Mouse (Mus musculus): ENCODE results near the gene U90926. TPM values are rescaled to one million over a fixed set of nuclear protein-coding genes. Genes with fewer than 3 reads are reported as not detected.
A peak's percentile ranks its signal among the peaks of the same experiment; 100 is the strongest.

Gene U90926
- not detected for total RNA-seq (2021)

- DNase-seq, result no peak
- intact Hi-C loops (cut with DNase I), result no loop called here
These were observed at the start of gene U90926 for GRCm38 (mm10) chr5:92215308-92215707. Gene U90926, minus strand, starts transcription at chr5:92215408.

- intact Hi-C loops (cut with DNase I), result no loop called here
- DNase-seq, result peak; percentile 80 to 83
These were observed 48.7 kb upstream of the U90926 start for GRCm38 (mm10) chr5:92263761-92264359.

- intact Hi-C loops (cut with DNase I), result no loop called here
- no peak for DNase-seq
These were observed 47.4 kb upstream of the U90926 start for GRCm38 (mm10) chr5:92262646-92263045.

- DNase-seq, result no peak
- intact Hi-C loops (cut with DNase I), result no loop called here
These were observed 41.0 kb upstream of the U90926 start, which contains the start of gene Ppef2 for GRCm38 (mm10) chr5:92256218-92256617. Gene Ppef2, minus strand, starts transcription at chr5:92256278.

- intact Hi-C loops (cut with DNase I), result no loop called here
- DNase-seq, result no peak
These were observed 39.3 kb upstream of the U90926 start for GRCm38 (mm10) chr5:92254476-92254875.

- DNase-seq, result no peak
- intact Hi-C loops (cut with DNase I), result no loop called here
These were observed 37.7 kb upstream of the U90926 start for GRCm38 (mm10) chr5:92252797-92253343.

- intact Hi-C loops (cut with DNase I), result no loop called here
These were observed 36.8 kb upstream of the U90926 start for GRCm38 (mm10) chr5:92252031-92252430.

GRCm38 (mm10) chr5:92248614-92249013 is 33.4 kb upstream of the U90926 start:
- no peak for DNase-seq
- intact Hi-C loops (cut with DNase I), result no loop called here

More at GRCm38 (mm10) chr5:92252031-92252430, 36.8 kb upstream of the U90926 start:
- DNase-seq, result no peak

- no peak for DNase-seq
- intact Hi-C loops (cut with DNase I), result no loop called here
These were observed 30.3 kb upstream of the U90926 start for GRCm38 (mm10) chr5:92245483-92245882.

- intact Hi-C loops (cut with DNase I), result no loop called here
- no peak for DNase-seq
These were observed 29.7 kb upstream of the U90926 start for GRCm38 (mm10) chr5:92244900-92245299.

GRCm38 (mm10) chr5:92240769-92241168 is 25.6 kb upstream of the U90926 start:
- intact Hi-C loops (cut with DNase I), result no loop called here
- no peak for DNase-seq

GRCm38 (mm10) chr5:92239333-92240232 is 24.4 kb upstream of the U90926 start:
- intact Hi-C loops (cut with DNase I), result loop anchor here (1.0 kb wide), 1 partner anchor 44 kb away; no protein-coding TSS in a partner anchor
- DNase-seq, result peak; percentile 74 to 80

GRCm38 (mm10) chr5:92234939-92235557 is 19.8 kb upstream of the U90926 start:
- intact Hi-C loops (cut with DNase I), result no loop called here

GRCm38 (mm10) chr5:92233366-92233765 is 18.2 kb upstream of the U90926 start:
- intact Hi-C loops (cut with DNase I), result no loop called here
- DNase-seq, result no peak

More at GRCm38 (mm10) chr5:92234939-92235557, 19.8 kb upstream of the U90926 start:
- no peak for DNase-seq

GRCm38 (mm10) chr5:92231836-92232235 is 16.6 kb upstream of the U90926 start:
- intact Hi-C loops (cut with DNase I), result no loop called here
- DNase-seq, result no peak

GRCm38 (mm10) chr5:92230306-92230705 is 15.1 kb upstream of the U90926 start:
- intact Hi-C loops (cut with DNase I), result no loop called here
- no peak for DNase-seq

GRCm38 (mm10) chr5:92229514-92229913 is 14.3 kb upstream of the U90926 start:
- no peak for DNase-seq
- intact Hi-C loops (cut with DNase I), result no loop called here

GRCm38 (mm10) chr5:92228776-92229175 is 13.6 kb upstream of the U90926 start:
- no peak for DNase-seq
- intact Hi-C loops (cut with DNase I), result no loop called here

GRCm38 (mm10) chr5:92227782-92228181 is 12.6 kb upstream of the U90926 start:
- intact Hi-C loops (cut with DNase I), result no loop called here
- peak; percentile 29 to 39 for DNase-seq

GRCm38 (mm10) chr5:92220287-92220902 is 5.2 kb upstream of the U90926 start:
- DNase-seq, result no peak
- intact Hi-C loops (cut with DNase I), result no loop called here

GRCm38 (mm10) chr5:92219826-92220225 is 4.6 kb upstream of the U90926 start:
- intact Hi-C loops (cut with DNase I), result no loop called here
- no peak for DNase-seq
